Mouse (Mus musculus): Measurements from ENCODE around the gene Rasgef1b. TPM values are rescaled to one million over a fixed set of nuclear protein-coding genes. Genes with fewer than 3 reads are reported as not detected.

The Rasgef1b gene
- total RNA-seq (2022) = 10 to 100 TPM; 15.6 to 18.0 (median 16.5) TPM

DNA sequence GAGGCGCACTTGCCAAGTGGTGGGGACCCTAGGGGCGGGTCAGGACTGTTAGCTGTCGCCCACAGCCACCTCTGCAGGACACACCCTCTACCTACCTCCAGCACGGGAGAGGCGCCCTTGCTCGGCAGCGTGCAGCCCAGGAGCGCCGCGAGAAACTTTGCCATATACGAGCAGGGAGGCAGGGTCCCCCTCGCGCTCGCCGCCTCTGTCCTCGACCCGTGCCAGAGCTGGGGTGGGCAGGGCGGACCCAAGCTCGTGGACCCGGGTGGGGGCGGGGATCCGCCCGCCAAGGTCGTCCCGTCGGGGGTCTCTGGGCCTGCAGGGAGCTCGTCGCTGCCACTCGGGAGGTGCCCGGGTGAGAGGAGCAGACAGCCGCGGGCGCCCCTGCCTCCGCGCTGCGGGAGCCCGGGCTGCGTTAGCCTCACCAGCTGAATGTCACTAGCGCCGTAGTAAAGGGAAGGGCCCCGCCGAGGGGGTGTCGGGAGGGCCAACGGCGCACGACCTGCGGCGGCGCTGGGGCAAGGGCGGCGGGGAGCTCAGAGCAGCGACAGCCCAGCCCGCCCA is at the start of gene Rasgef1b:
TSS of gene Rasgef1b (minus strand) at position 417 of the 564 bp plus-strand sequence.
- DNase-seq (ENCODE audit: low spot score in 2 of 2) = peak; percentile 16 to 51

GRCm38 (mm10) chr5:99775342-99775741 is 46.5 kb upstream of the Rasgef1b start:
- no peak for DNase-seq (ENCODE audit: low spot score in 2 of 2)

GRCm38 (mm10) chr5:99773265-99773664 is 44.4 kb upstream of the Rasgef1b start:
- DNase-seq (ENCODE audit: low spot score in 2 of 2) = no peak

- no peak for DNase-seq (ENCODE audit: low spot score in 2 of 2)
Observed at GRCm38 (mm10) chr5:99764246-99764645, 35.4 kb upstream of the Rasgef1b start.

- no peak for DNase-seq (ENCODE audit: low spot score in 2 of 2)
Observed at GRCm38 (mm10) chr5:99758859-99759258, 30.0 kb upstream of the Rasgef1b start.

GRCm38 (mm10) chr5:99753843-99754242 is 25.0 kb upstream of the Rasgef1b start:
- peak in 1 of 2 experiments; percentile 7 for DNase-seq (ENCODE audit: low spot score in 2 of 2)

- DNase-seq (ENCODE audit: low spot score in 2 of 2) = peak; percentile 48 to 65
Observed at GRCm38 (mm10) chr5:99753368-99753767, 24.5 kb upstream of the Rasgef1b start.

GRCm38 (mm10) chr5:99752670-99753231 is 23.9 kb upstream of the Rasgef1b start:
- DNase-seq (ENCODE audit: low spot score in 2 of 2) = no peak

GRCm38 (mm10) chr5:99748417-99748816 is 19.6 kb upstream of the Rasgef1b start:
- DNase-seq (ENCODE audit: low spot score in 2 of 2) = no peak

GRCm38 (mm10) chr5:99746087-99746486 is 17.2 kb upstream of the Rasgef1b start:
- DNase-seq (ENCODE audit: low spot score in 2 of 2) = no peak

DNA sequence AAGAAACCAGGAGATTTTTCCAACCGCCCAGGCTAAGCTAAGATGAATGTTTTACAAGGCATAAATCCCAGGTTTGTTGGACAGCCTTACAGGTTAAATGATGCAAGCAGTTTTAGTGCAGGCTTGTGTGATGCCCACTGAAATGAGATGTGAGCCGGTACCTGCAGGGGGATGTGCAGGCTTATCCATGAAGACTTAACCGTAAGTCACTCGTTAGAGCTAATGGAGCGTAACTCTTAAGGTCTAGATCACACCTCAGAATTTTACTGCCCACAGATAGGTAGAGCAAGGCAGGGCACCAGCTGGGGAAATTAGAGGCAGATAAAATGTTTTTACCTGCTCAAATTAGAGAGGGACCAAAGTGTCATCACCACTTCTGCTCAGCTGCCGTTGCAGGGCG is 14.0 kb upstream of the Rasgef1b start:
- DNase-seq (ENCODE audit: low spot score in 2 of 2) = no peak

GRCm38 (mm10) chr5:99742056-99742455 is 13.2 kb upstream of the Rasgef1b start:
- DNase-seq (ENCODE audit: low spot score in 2 of 2) = no peak

GRCm38 (mm10) chr5:99737937-99738727 is 9.3 kb upstream of the Rasgef1b start:
- DNase-seq (ENCODE audit: low spot score in 2 of 2) = no peak

GRCm38 (mm10) chr5:99729931-99730330 is 1.1 kb upstream of the Rasgef1b start:
- no peak for DNase-seq (ENCODE audit: low spot score in 2 of 2)

GRCm38 (mm10) chr5:99729361-99729882 is 557 bp upstream of the Rasgef1b start:
- peak in 1 of 2 experiments; percentile 5 for DNase-seq (ENCODE audit: low spot score in 2 of 2)

- DNase-seq (ENCODE audit: low spot score in 2 of 2) = peak in 1 of 2 experiments; percentile 9
Observed at GRCm38 (mm10) chr5:99728027-99728451, 826 bp downstream of the Rasgef1b start.

DNA sequence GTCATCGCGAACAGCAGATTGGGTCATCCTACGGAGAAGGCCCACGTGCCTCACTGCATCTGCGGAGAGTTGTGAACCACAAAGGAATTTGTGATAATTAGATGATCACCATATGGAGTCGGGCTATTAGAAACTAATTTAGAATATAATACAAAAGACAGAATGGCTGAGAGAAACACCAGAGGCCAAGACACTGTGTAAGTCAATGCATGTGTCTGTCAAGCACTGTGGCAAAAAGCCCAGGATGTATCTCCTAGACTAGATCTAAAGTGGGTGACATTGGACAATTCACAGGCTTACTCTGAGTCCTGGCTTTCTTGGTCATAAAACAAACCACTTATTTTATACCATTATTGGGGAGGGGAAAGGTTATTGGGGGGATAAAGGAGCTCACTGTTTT is 4.9 kb downstream of the Rasgef1b start:
- DNase-seq (ENCODE audit: low spot score in 2 of 2) = no peak

DNA sequence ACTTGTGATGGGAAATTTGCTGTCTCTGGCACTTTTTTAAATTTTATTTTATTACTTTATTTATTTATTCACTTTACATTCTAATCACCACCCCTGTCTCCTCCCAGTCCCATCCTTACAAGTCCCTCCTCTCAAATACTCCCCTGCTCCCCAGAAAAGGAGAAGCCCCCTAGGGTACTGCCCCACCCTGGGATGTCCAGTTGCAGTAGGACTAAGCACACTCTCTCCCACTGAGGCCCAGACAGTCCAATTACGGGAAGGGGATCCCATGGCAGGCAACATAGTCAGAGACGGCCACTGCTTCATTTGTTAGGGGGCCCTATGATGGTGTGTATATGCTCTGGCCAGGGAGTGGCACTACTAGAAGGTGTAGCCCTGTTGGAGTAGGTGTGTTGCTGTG is 6.6 kb downstream of the Rasgef1b start:
- no peak for DNase-seq (ENCODE audit: low spot score in 2 of 2)

- DNase-seq (ENCODE audit: low spot score in 2 of 2) = no peak
Observed at GRCm38 (mm10) chr5:99720554-99720953, 8.3 kb downstream of the Rasgef1b start.

GRCm38 (mm10) chr5:99717917-99718316 is 10.9 kb downstream of the Rasgef1b start:
- no peak for DNase-seq (ENCODE audit: low spot score in 2 of 2)

DNA sequence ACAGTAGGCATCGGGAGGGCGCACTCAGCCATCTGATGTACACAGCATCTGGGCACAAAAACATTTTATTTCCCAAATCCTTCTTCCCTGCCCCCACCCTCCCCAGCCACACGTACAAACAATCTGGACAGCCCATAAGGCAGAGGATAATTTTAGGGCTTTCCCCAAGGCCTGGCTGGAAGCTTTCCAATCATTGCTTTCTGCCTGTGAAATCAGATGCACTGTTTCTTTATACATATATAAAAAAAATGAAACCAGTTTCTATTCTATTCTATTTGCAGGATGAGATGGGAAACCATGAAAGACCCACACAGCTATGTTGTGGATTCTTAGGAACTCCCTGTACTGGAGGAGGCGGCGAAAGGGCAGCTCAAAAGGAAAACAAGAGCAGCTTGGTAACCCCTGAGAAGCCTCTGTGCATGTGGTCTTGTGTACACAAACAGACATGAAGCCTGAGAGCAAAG is 13.6 kb downstream of the Rasgef1b start:
- peak; percentile 44 to 56 for DNase-seq (ENCODE audit: low spot score in 2 of 2)

GRCm38 (mm10) chr5:99711947-99712346 is 16.9 kb downstream of the Rasgef1b start:
- no peak for DNase-seq (ENCODE audit: low spot score in 2 of 2)
